Mouse (Mus musculus) lung, postnatal 0 days (tissue): ENCODE measurements around the gene Rnf128.

Experiments
- CTCF ChIP-seq: IDR thresholded peaks from 2 replicates; pipeline ENCODE4 v1.5.1; 2016; ENCODE audit warnings: antibody characterized with exemption, mild to moderate bottlenecking
- EP300 ChIP-seq: IDR thresholded peaks from 2 replicates; pipeline ENCODE4 v1.6.1; 2016; ENCODE audit warnings: antibody characterized with exemption, mild to moderate bottlenecking, control low read depth

DNA sequence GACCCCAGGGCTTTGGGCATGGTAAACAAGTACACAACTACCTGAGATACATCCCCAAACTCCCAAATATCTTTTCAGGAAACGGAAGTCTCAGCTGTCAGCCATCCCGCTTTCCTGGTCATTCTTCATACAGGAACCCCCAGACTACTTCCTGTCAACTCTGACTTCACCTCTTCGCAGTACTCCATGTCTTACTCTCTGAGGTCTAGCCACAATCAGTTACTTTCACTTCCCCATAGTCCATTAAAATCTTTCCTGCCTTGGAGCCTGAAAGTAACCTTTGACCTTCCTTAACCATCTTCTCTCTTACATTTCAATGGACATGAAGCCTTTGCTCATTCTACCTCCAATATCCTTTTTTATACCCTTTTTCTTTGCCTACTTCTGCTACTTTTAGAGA lies 6.9 kb downstream of the Rnf128 start:
- TF ChIP-seq CTCF (no peak), EP300 (no peak)
